10 mouse cellular contexts compared by ENCODE assay signal in genomic region chr5:130718385-130718784, GRCm38 (mm10).
DNase-seq lines count a peak whose midpoint lies in the region; ATAC-seq and TF ChIP-seq lines count a peak whose summit lies in the region.
"Had no signal": no experiment of that assay in that cellular context is flagged by ENCODE, and none has a peak within 500 bp of the region (broad histone marks: within the 10 kb centered on the region; RNA-seq: fewer than 3 reads in every experiment).

No protein-coding gene starts in this region.

- peak; percentile 31; the same call in 1 of the 2 replicates for TF ChIP-seq CTCF in cerebellum, adult 2 months (IDR thresholded peaks at IDR 0.05; ENCODE audit: borderline replicate concordance, insufficient read depth, low read depth, low read length)
- TF ChIP-seq CTCF in lung, adult 2 months (IDR thresholded peaks at IDR 0.05; ENCODE audit: insufficient read depth, low read length), result 0 out of 2 replicates have a peak, but pooled peaks have one; percentile 2

- peak; percentile 73 for ATAC-seq in megakaryocyte progenitor cell, adult 5-6 weeks (replicated peaks; ENCODE audit: poor library complexity)

- no peak for DNase-seq in cerebellum, adult 2 months
- DNase-seq in cerebellum, adult 18-20 months, result no peak
- no peak for DNase-seq in lung, adult 2 months
- no peak for DNase-seq in lung, postnatal 36 days
- peak; percentile 23 for DNase-seq in c-Kit-positive CD71-positive TER-119-positive erythroid progenitor cells, embryonic 14.5 days (ENCODE audit: low spot score)
- DNase-seq in thymus, adult 18-20 months, result no peak
- no peak for DNase-seq in left cerebral cortex, adult 8-10 months (ENCODE audit: low spot score in 2 of 2)
- DNase-seq: heart, postnatal 14 days had no signal

- H3K27ac ChIP-seq in cerebellum, adult 2 months (ENCODE audit: insufficient read depth, low read length), result no peak overlapping the region
- H3K27ac ChIP-seq: limb, embryonic 13.5 days had no signal

- no peaks in the 10 kb centered on the region for H3K27me3 ChIP-seq in cerebellum, adult 2 months (ENCODE audit: control insufficient read depth, insufficient read depth, low read length)
- H3K27me3 ChIP-seq: limb, embryonic 13.5 days had no signal

- 79% methylated on average over 9 of the region's 9 CpGs for WGBS in cerebellum, adult 2 months
- WGBS in lung, adult 2 months, result 56% methylated on average over 9 of the region's 9 CpGs

- no peak overlapping the region for H3K4me3 ChIP-seq in cerebellum, adult 2 months (replicated peaks; ENCODE audit: insufficient read depth, low read depth, low read length)
- no peak overlapping the region for H3K4me3 ChIP-seq in lung, adult 2 months (replicated peaks; ENCODE audit: extremely low read depth, low read depth, low read length)
- H3K4me3 ChIP-seq: limb, embryonic 13.5 days had no signal

- peaks cover 10% of the 10 kb centered on the region; the same call in 1 of the 2 replicates for H3K4me1 ChIP-seq in cerebellum, adult 2 months (ENCODE audit: control insufficient read depth, insufficient read depth, low read length)
- H3K4me1 ChIP-seq in lung, adult 2 months (ENCODE audit: control insufficient read depth, insufficient read depth, low read length), result no peaks in the 10 kb centered on the region
- H3K4me1 ChIP-seq: limb, embryonic 13.5 days had no signal

- no peak for TF ChIP-seq POLR2A in cerebellum, adult 2 months (IDR thresholded peaks at IDR 0.05; ENCODE audit: borderline replicate concordance, insufficient read depth, low read length)
- no peak for TF ChIP-seq POLR2A in lung, adult 2 months (IDR thresholded peaks at IDR 0.05; ENCODE audit: borderline replicate concordance, extremely low read depth, low read depth, low read length)
